Mouse (Mus musculus) cortical plate, adult 2 months (tissue): ENCODE data around the gene Atp6v1f.

Experiments
- CTCF ChIP-seq: fragments of 200-500 bp; IDR thresholded peaks from 2 replicates; pipeline ENCODE4 v1.5.1; 2011; ENCODE audit warnings: mild to moderate bottlenecking, control low read depth, low read length; ENCODE audit not compliant: insufficient read depth; ENCODE audit errors: extremely low read depth
- POLR2A ChIP-seq: fragments of 200-500 bp; IDR thresholded peaks from 2 replicates; pipeline ENCODE4 v1.6.1; 2011; ENCODE audit warnings: mild to moderate bottlenecking, low read length, control low read depth; ENCODE audit not compliant: insufficient read depth; ENCODE audit errors: extremely low read depth

GRCm38 (mm10) chr6:29506834-29507233 is 39.3 kb downstream of the Atp6v1f start:
- TF ChIP-seq CTCF = no peak
- TF ChIP-seq POLR2A = no peak
